Mouse (Mus musculus) MEL-GATA-1-ER (cell line): ENCODE data around the gene Zfp541.

Experiments
- DNase-seq: peaks from one replicate; pipeline ENCODE4 v3.0.0-alpha.2; 2012; ENCODE audit warnings: low read depth; ENCODE audit errors: extremely low read depth

The Zfp541 gene

DNA sequence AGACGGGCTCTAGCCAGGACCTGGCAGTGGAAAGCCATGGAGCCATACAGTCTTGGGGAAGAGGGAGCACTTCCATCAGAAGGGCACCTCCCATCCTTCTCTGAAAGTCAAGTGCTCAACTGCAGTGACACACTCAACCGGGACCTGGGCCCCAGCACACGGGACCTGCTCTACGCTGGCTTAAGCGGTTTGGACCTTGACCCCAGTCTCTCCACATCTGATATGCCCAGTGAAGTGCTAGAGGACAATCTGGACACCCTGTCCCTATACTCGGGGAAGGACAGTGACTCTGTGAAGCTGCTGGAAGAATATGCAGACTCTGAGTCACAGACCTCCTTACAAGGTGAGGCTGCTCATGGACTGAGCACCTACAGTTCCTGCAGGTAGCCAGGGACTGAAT, 10.3 kb downstream of the Zfp541 start:
- no peak for DNase-seq

DNA sequence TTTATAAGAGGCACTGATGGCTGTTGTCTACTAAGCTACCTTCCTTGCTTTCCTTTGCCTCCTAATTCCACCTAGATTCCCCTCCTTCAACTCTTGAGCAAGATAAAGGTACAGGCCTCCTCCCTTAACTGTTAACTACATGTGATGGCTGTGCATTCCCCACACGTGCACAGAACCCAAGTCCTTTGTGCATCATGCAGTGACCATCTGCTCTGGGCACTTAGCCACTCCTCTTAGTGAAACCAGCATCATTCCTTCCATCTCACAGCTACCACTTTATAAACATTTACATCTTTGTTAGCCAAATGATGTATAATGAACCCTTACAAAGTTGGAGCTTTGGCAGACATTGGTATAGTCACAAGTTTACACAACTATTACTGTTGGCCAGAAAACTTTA, 18.3 kb downstream of the Zfp541 start:
- DNase-seq = no peak

DNA sequence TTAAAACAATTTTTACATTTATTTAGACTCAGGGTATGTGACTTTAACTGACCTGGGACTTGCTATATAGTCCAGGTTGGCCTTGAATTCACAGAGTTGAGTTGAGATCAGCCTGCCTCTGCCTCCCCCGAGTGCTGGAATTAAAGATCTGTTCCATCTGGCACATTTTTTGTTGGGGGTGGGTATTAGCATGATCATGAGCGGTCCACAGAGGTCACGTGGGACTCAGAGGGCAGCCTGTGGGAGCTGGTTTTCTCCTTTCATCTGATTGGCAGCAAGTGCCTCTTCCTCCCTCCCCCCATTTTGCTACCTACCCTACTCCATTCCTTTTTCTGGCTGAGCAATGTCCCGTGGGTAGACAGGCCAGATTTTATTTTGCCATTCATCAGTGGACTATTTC, 19.0 kb downstream of the Zfp541 start:
- no peak for DNase-seq

DNA sequence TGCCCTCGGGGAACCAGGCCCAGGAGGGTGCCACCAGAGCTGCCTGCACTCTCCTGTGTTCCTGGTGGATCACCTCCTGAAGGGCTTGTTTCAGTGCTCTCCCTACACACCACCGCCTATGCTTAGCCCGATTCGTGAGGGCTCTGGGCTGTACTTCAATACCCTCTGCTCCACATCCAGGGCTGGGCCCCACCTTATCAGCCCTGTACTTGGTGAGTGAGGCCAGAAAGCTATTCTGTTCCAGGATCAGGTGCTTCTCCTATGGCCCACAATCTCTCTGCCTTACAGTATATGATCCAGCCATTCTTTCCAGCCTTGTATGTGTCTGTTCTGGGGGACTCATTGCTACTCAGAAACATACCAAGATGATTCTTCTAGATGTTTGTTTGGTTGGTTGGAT, 21.7 kb downstream of the Zfp541 start:
- DNase-seq = no peak

DNA sequence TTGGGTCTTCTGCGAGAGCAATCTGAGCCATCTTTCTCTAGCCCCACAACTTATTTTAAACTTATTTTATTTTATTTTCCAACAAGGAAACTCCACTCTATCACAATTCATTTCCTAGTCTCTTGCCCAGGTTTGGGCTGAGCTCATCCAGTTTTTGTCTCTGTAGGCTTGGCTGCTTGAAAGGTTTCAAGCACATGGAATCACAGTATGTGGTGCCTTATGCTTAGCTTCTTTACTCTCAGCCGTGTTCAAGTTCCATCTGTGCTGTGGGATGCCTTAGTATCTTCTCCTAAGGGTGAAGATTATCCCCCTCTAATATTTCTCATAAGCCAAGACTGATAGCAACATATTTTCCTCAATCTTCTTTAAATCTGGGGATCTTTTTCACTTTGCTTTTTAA, 26.0 kb downstream of the Zfp541 start:
- DNase-seq = no peak

DNA sequence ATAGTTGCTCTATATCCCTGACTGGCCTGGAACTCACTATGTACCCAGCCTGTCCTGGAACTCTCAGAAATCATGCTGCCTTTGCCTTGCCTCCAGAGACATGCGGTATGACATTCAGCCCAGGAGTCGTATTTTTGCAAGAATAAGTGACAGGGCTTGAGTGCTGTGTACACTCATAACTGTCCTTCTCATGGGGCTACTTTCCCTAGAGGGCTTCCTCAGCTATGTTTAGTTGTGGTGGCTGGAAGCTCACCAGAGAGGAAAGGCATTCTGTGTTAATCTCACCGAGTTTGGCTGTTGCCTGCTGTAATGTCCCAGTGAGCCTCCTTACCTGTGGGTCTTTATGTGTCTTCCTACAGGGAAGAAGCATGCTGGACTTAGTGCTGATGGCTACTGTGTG, 33.0 kb downstream of the Zfp541 start:
- DNase-seq = no peak

DNA sequence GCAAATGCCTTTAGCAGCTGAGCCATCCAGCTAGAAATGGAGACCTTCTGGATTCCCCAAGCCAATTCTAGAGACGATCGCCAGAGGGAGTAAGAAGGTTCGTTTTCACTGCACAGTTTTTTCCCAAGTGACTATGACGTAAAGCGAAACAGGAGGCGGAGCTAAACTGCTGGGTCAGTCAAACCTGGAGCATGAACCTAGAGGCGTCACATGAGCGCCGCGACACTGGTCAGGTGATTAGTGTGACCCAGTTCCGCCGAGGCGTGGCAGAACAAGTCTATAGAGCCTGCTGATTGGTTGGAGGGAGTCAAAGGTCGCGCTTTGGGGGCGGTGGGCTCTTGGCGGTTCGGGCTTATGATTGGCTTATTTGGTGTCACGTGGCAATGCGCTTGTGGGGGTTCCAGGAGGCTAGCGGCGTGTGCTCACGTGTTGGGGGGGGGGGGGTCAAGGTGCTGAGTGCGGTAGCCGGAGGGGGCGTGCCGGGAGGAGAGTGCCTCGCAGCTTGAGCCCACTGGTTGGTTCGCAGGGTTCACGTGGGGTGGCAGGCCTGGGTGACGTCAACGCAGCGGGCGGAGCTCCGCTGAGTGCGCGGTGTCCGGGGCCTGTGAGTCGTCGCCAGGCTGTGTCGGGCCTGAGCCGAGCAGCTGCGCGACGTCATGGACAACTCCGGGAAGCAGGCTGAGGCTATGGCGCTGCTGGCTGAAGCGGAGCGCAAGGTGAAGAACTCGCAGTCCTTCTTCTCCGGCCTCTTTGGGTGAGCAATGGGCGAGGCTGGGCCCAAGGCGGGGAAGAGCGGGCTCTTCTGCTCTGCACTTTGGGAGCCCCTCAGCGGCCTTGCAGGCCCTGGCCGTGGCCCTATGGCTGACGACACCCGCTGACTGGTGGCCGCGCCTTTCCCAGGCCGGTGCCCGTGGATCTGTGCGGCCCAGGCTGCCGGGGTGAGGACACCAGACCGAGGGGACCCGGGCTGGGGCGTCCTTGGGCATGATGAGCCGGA, 36.7 kb downstream of the Zfp541 start, which contains the start of gene Napa:
Napa (plus strand) TSS at position 438 of the 997 bp plus-strand sequence.
- DNase-seq = peak; percentile 98

DNA sequence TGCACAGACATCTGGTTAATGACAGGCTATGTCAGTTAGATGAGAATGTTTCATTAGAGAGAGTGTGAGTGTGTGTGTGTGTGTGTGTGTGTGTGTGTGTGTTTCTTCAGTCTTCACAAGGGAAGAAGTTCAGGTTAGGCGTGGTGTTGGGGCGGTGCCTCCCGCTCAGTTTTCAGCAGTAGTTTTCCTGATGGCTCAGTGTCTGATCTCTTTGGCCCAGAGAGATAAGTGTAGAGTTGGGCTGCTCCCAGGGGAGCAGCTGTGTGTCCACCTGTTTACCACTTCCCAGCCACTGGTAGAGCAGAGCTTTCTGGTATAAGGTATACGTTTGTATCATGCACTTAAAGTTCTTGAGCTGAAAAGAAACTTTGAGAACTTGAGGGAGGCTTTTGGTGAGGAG, 38.3 kb downstream of the Zfp541 start:
- no peak for DNase-seq

DNA sequence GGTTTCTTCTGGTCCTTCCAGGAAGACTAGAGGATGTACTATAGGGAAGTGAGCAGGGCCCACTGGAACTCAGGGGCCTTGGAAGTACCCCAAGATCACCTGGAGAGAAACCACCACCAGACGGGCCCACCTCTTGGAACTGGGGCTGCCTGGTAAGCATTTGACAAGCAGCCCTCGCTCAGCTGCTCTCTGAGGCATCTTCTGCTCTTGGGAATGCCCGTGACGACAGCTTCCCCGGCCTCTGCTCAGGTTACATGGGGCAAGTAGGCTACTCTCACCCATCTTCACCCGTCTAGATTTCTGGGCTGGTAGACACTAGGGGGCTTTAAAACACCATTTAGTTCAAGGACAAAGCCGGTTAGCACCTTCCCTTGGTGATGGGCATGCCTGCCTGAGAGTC, 39.5 kb downstream of the Zfp541 start:
- no peak for DNase-seq

DNA sequence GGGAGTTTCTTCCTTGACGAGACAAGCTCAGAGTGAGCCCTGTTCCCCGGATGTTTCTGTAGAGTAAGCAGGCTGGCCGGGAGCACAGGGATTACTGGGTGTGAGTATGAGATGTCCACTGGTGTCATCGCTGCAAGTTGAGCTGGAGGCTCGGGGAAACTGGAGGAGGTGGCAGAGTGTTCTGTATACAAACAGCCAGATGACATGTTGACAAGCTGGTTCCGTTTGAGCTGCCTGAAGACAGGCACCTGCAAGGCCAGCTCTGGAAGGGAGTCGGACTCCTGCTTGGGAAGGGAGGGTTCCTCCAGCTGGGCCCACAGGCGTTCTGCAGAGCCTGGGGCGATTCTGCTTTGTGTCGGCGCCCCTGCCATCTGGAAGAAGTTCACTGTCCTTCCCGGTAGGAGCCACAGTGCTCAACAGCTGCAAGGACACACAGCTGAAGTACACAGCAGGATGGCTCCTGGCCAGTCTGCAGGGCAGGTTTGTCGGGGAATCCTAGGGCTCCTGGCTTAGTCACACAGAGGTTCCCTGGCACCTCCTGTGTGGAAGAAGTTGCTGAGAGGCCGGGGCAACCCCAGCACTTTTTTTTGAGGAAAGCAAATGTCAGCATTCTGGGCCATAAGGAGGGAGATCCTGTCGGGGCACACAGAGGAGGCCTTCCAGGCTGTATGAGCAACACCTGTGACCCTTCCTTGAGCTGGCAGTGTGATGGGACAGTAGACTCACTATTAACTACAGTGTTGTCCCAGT, 40.3 kb downstream of the Zfp541 start:
- DNase-seq = no peak

DNA sequence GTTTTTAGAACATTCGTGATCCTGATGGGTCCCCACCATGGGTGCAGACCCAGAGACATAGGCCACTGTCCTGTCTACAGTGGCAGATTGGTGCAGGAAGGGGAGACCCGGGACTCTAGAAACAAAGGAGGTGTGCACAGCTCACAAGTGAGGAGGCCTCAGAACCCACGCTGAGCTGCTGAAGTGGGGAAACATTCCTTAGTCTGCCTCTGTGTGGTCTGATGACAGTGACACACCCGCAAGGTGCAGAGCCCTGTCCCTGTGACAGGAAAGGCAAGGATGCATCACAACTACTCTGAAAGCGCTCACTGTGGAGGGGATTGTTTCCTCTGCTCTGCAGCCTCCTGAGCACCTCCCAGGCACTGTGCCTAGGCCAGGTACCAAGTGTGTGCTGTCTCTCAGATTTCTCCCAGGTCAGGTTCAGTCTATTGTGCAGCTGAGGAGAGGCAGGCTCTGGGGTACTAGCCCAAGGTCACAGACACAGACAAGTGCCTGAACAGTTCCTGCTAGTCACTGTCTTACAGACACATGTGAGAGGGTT, 41.1 kb downstream of the Zfp541 start:
- DNase-seq = no peak

DNA sequence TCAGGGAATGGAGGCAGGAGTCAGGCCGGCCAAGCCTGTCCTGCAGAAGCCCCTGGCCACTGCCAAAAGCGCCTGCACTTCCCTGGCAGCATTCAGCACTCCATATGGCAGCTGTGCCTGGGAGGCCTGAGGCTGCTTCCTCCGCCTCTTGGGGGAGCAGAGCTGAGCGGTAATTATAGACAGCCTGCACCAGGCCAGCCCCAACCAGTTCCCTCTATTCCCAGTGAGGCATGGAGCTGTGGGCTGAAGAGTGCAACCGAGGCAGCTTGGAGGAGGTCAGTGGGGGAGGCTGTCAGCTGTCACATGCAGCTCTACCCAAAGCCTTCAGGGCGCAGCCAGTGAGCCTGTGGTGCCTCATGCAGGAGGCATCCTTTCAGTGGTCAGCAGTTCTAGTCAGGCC, 42.1 kb downstream of the Zfp541 start:
- no peak for DNase-seq

DNA sequence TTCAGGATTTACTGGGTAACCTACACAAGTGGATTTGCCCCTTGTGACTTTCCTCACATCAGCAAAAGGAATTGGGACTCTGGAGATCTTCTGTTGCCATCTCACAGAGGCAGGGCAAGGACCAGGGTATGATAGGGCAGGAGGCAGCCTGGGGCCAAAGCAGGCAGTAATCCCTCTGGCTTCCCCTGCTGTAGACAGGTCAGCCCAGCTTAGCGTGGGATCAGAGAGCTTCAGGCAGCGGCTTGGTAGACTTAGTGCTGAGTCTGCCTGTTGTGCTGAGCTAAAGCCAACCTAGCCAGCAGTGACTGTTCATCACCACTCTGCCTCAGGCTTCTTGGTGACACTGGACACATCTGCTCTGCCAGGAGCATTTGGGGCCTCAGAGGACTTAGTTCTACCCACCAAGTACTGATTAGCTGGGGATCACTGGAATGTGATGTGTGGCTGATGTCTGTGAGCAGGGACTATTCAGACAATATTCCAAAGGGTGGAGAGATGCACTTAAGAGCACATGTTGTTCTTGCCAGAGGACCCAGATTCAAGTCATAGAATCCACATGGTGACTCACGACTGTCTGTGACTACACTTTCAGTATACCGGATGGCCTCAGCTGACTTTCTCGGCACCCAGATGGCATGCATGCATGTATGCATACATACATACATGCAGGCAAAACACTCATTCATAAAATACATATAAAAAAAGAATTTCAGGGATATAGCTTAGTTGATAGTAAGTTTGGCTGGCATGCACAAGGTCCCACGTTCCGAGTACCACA, 43.2 kb downstream of the Zfp541 start:
- no peak for DNase-seq

DNA sequence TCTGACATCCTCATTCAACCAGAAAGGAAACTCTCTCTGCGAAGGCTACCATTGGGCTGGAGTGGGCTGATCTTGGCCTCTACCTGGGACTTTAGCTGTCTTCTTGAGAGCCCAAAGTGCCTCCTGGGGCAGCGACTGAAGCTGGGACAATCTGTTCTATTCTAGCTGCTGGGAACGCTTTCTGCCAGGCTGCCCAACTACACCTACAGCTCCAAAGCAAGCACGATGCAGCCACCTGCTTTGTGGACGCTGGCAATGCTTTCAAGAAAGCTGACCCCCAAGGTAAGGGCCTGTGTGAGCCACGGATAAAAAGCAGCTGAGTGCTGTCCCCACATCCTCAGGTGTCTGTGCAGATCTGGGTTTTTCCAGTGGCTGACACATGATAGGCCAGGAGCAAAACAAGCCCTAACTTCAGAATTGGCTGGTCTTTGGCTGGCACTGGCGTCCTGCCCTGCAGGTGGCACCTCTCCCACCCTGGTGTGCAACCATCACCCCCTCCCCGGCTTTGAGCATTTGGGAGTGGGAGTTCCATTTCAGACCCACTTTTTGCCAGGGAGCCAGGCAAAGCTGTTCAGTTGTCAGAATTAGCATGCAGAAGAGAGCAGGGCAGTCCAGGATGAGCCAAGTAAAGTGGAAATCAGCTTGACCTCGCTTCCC, 47.4 kb downstream of the Zfp541 start:
- DNase-seq = no peak

DNA sequence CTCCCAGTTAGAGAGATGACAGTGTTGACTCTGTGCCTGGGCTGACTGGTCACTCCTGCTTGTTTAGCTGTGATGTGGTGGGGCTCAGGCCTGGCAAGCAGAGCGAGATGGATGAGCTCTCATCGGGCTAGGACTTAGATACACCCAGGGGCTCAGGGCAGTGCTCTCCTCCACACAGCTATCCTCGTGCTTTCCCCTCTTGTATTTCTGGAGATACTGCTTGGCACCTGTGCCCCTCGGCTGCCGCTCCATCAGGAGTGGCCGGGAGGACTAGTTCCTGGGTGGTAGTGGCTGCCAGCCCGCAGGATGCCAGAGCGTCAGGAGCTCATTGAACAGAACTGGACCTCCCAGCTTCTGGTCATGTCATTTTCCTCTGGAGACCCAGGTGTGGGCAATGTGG, 48.5 kb downstream of the Zfp541 start:
- no peak for DNase-seq

DNA sequence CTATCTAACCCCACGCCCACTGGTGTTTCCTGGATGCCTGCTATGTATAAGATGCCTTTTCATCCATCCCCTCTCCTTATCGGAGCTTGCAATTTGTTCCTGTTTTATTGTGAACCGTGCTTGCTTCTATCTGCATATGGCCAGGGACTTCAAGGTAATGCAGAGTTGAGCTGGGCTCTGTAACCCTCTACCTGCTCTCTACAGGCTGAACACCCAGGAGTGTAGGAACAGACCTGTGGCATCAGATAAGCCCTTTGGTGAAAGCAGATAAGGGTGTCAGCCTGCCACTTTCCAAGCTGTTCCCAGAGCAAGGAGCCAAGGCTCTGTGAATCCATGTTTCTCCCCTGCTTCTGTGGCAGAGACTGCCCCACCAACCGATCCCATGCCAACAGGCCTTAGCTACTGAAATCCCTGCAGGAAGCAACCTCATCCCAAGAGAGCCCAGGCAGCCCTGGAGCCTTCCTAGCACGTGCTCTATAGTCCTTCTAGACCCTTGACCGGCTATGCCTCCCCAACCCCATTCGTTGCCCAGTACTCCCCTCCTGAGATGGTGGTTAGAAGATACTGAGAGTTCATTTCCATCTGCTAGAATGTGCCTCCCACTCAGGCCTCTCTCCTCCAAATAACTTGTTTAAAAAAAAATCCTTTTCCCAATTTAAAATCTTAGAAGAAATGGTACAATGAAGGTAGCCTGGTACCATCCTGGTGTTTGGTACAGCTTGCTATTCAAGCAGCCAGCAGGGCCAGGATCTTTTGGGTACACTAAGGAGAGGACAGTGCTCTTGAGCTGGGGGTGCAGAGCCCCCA, 49.9 kb downstream of the Zfp541 start:
- DNase-seq = peak; percentile 15

DNA sequence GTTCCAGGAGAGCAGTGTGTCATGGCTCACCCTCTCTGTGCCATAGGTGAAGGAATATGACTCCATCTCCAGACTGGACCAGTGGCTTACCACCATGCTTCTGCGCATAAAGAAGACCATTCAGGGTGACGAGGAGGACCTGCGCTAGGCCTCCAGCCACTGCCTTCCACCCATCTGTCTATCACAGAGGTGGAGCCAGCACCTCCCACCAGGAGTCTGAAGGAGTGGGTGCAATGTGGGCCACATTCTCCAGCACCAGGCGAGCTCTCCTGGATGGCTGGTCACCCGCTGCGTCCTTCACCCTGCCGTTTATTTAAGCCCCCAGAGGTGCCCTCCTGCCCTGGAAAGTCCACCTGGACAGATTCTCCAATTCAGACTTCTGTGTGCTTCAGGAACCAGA, 54.8 kb downstream of the Zfp541 start:
- DNase-seq = no peak

DNA sequence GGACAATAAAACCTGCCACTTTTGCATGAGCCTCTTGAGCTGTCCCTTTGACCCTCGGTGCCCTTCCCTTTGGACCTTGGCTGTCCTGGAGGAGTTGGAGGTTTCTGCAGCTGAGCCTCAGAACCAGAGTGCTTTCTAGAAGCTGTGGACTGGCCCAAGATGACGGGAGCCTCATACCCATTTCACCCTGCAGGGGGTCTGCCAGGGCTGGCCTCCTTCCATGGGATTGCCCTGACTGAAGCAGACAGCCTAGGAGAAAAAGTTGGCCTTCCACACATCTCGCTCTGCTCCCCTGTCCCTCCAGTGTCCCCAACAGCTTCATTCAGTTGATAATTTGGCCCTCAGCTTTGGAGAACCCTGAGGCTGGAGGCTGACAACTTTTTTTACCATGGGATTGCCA, 55.5 kb downstream of the Zfp541 start:
- no peak for DNase-seq

DNA sequence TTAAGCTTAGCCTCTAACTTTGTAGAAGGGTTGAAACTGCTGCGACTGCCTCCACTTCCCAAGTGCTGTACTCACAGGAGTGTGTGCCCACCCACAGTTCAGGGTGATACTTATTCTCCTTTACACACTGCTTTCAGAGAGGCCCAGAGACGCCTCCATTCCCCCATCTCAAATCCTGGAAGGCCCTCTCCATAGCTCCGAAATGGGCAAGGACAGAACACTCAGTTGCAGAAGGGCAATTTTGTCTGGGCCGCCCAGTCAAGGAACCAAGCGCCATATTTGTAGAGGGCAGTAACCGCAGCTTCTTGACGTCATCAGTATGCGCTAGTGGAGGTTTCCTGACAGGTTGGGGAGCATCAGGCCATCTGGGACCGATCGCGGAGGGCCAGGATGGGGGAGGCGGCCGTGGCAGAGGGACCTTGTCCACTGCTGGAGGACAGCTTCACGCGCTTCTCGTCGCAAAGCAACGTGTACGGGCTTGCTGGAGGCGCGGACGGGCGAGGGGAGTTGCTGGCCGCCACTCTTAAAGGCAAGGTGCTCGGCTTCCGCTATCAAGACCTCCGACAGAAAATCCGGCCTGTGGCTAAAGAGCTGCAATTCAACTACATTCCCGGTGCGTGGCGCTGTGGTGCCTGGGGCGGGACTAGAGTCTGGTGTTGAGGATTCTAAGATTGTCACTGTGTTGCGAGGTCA, 58.1 kb downstream of the Zfp541 start, which contains the start of gene Kptn:
Kptn (plus strand) TSS at position 327 of the 693 bp plus-strand sequence.
- peak; percentile 86 for DNase-seq
